Mouse (Mus musculus) intestine, postnatal 0 days (tissue): ENCODE measurements around the gene Wwc1. TPM values are rescaled to one million over a fixed set of nuclear protein-coding genes. Genes with fewer than 3 reads are reported as not detected.

Source experiments
- ATAC-seq: fragments of 200-750 bp; cut with Nextera tagmentation; 2 replicates; pipeline ENCODE4 v1.8.0; 2017; ENCODE audit warnings: mild to moderate bottlenecking, moderate TSS enrichment, moderate library complexity
- H3K27ac ChIP-seq: fragments of 300-500 bp; sonication (generic); 2 replicates; pipeline ENCODE4 v1.5.1; 2014; ENCODE audit warnings: mild to moderate bottlenecking, low read depth, low read length, moderate library complexity
- H3K27me3 ChIP-seq: fragments of 300-500 bp; sonication (generic); replicated peaks from 2 replicates; pipeline ENCODE4 v1.6.1; 2014; ENCODE audit warnings: low read length, mixed read lengths; ENCODE audit not compliant: control insufficient read depth, insufficient read depth
- H3K36me3 ChIP-seq: fragments of 300-500 bp; sonication (generic); 2 replicates; pipeline ENCODE4 v1.6.1; 2014; ENCODE audit warnings: mild to moderate bottlenecking, moderate library complexity; ENCODE audit not compliant: control insufficient read depth, insufficient read depth
- H3K4me1 ChIP-seq: fragments of 300-500 bp; sonication (generic); replicated peaks from 2 replicates; pipeline ENCODE4 v1.6.1; 2014; ENCODE audit warnings: antibody characterized with exemption, low read length, mixed read lengths; ENCODE audit not compliant: control insufficient read depth, insufficient read depth
- H3K4me2 ChIP-seq: fragments of 300-500 bp; sonication (generic); replicated peaks from 2 replicates; pipeline ENCODE4 v1.6.1; 2014; ENCODE audit warnings: low read depth, mild to moderate bottlenecking, moderate library complexity
- H3K4me3 ChIP-seq: fragments of 300-500 bp; sonication (generic); 2 replicates; pipeline ENCODE4 v1.5.1; 2014; ENCODE audit warnings: low read depth, low read length
- H3K9ac ChIP-seq: fragments of 300-500 bp; sonication (generic); 2 replicates; pipeline ENCODE4 v1.6.1; 2014; ENCODE audit warnings: mild to moderate bottlenecking, low read depth, low read length
- H3K9me3 ChIP-seq: fragments of 300-500 bp; sonication (generic); 2 replicates; pipeline ENCODE4 v1.6.1; 2016; ENCODE audit warnings: mixed run types; ENCODE audit not compliant: control insufficient read depth
- CTCF ChIP-seq: sonication (generic); IDR thresholded peaks from 2 replicates; pipeline ENCODE4 v1.5.1; 2016; ENCODE audit warnings: low read depth, mild to moderate bottlenecking, control low read depth, antibody characterized with exemption, moderate library complexity
- WGBS: fragments of 180-500 bp; shearing (Covaris S2); extraction: QIAGEN DNeasy Blood & Tissue Kit; methylation state at CpG from one replicate; pipeline ENCODE4 v1.1.7; 2014; 5-methylcytosine and 5-hydroxymethylcytosine counted together
- polyA plus RNA-seq: library from polyadenylated mRNA; unstranded; fragments of >200 nt; fragmentation: Nextera tagmentation; extraction: Ambion mirVana; gene quantifications from 2 replicates; pipeline ENCODE4 v1.2.1, GENCODE M21; 2015

Wwc1 gene
- polyA plus RNA-seq, 1 experiment from 2014 or later = 16.1 TPM

DNA sequence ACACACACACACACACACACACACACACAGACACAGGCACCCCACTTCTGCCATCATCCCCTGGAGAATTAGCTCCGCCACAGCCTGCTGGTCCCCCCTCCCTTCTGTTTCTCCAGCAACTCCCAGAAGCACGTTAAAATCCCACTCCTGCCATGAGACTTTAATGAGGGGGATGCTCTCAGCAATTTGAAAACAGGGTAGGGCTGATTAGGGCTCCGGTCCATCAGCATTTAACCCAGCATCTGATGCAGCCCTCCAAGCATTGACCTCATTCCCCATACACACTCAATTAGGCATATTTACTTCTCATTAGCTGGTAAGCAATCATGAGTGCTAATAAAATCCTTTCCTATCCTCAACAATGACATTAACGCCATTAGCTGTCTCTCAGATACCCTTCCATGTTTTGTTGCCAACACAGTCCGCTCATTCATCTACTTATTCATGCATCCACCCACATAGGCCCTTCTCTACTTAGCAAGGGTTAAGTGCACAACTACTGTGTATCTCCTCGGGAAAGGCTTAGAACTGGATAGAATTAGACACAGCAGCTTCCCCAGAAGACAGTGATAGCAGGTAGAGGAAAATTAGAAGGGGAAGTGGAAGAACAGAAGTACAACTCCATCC lies 66.8 kb downstream of the Wwc1 start:
- no peak overlapping the region for H3K4me3 ChIP-seq
- peaks cover 16% of the 10 kb centered on the region for H3K36me3 ChIP-seq
- WGBS = 80% methylated on average over 6 of the region's 6 CpGs
- no peaks in the 10 kb centered on the region for H3K9me3 ChIP-seq
- no peaks in the 10 kb centered on the region; the same call in 1 of the 2 replicates for H3K4me1 ChIP-seq
- H3K27me3 ChIP-seq = no peaks in the 10 kb centered on the region
- H3K27ac ChIP-seq = no peak overlapping the region
- no peak for ATAC-seq
- H3K4me2 ChIP-seq = no peak overlapping the region
- no peak overlapping the region for H3K9ac ChIP-seq
- TF ChIP-seq CTCF = no peak

DNA sequence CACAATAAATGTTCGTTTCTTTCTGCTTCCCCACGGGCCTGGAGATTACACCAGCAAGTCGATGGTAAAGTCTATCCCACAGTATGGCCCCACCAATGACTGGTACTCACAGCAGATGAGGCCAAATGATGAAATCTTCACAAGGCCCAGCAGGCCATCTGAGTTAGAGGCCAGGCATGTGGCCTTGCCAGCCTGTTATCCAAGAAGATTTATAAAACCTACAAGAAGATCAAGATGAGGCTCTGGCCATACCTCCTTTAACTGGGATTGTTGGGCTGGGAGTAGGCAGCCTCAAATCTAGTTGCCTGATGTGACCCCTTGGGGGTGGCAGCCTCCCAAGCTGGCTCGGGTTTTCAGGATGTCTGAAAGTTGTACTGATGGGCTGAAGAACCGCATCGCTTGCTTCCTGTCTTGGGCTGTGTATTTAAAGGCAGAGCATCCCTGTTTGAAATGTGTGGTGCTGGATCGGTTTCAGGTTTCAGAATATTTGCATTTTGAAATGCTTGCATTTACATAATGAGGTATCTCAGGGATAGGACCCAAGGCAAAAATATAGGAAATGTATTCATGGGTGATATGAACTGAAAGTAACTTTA lies 75.3 kb downstream of the Wwc1 start:
- TF ChIP-seq CTCF = no peak
- Histone ChIP-seq H3K4me2 (no peak overlapping the region), H3K9ac (no peak overlapping the region), H3K27me3 (no peaks in the 10 kb centered on the region), H3K36me3 (peaks cover 19% of the 10 kb centered on the region), H3K27ac (no peak overlapping the region), H3K9me3 (no peaks in the 10 kb centered on the region), H3K4me1 (no peaks in the 10 kb centered on the region), H3K4me3 (no peak overlapping the region)
- no peak for ATAC-seq
- WGBS = 75% methylated on average over 7 of the region's 7 CpGs

DNA sequence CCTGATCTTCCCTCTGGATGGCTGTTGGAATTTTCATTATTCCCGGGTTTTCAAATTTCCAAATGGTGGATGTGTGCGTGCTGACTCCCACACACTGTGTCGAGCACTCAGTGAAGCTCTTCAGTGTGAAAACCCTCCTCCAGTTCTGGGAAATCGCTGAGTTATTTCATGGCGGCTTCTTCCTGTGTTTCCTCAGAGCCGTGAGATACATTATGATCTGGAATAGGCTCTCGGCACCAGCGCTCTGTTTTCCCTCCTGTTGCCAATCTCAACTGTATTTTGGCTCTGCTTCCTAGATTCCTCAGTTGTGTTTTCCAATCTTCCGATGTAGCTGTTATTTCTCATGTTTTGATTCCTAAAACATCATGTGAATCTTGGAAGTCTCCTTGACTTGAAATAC lies 77.2 kb downstream of the Wwc1 start:
- H3K4me2 ChIP-seq = no peak overlapping the region
- ATAC-seq = no peak
- H3K27ac ChIP-seq = no peak overlapping the region
- H3K4me1 ChIP-seq = no peaks in the 10 kb centered on the region
- WGBS = 81% methylated on average over 9 of the region's 9 CpGs
- H3K36me3 ChIP-seq = peaks cover 4% of the 10 kb centered on the region; the same call in 1 of the 2 replicates
- no peaks in the 10 kb centered on the region for H3K27me3 ChIP-seq
- no peak for TF ChIP-seq CTCF
- H3K9me3 ChIP-seq = no peaks in the 10 kb centered on the region
- H3K4me3 ChIP-seq = no peak overlapping the region
- H3K9ac ChIP-seq = no peak overlapping the region

DNA sequence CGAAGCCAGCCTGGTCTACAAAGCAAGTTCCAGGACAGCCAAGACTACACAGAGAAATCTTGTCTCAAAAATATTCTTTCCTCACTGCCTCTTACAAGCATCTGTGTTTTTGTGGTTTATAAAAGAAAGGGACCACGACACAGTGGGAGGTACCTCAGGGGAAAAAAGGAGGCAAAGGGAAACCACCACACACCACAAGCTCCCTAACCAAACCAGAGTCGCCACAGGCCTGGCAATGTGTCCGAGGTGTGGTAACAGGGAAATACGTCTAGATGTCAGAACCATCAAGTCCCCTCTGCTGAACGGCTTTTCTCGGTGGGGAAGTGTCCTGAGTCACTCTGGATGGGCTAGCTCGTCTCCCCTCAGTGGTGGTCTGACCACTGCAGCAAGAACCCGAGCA lies 80.4 kb downstream of the Wwc1 start:
- 72% methylated on average over 9 of the region's 9 CpGs for WGBS
- H3K27ac ChIP-seq = no peak overlapping the region
- no peaks in the 10 kb centered on the region for H3K9me3 ChIP-seq
- no peak overlapping the region for H3K9ac ChIP-seq
- H3K4me1 ChIP-seq = no peaks in the 10 kb centered on the region
- TF ChIP-seq CTCF = no peak
- peaks cover 8% of the 10 kb centered on the region; the same call in 1 of the 2 replicates for H3K36me3 ChIP-seq
- H3K4me3 ChIP-seq = no peak overlapping the region
- ATAC-seq = no peak
- no peaks in the 10 kb centered on the region for H3K27me3 ChIP-seq
- no peak overlapping the region for H3K4me2 ChIP-seq

DNA sequence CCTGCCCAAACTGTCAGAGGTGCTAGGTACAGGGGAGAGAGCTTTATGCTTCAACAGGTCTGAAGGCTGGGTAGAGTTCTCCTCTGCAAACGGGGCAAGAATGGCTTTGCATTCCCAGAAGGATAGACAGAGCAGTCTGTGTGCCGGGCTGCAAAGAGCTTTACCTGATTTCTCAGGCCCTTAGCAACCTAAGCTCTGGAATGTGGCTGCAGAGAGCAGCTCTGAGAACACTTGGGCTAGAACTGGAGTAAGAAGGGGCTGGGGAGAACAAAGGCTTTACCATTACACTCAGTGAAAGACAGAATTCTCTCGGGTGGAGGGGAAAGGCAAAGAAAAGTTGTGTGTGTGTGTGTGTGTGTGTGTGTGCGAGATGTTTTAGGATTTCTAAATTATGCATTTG lies 86.9 kb downstream of the Wwc1 start:
- no peak for ATAC-seq
- H3K36me3 ChIP-seq = peaks cover 23% of the 10 kb centered on the region; the same call in 1 of the 2 replicates
- no peak overlapping the region for H3K4me2 ChIP-seq
- no peaks in the 10 kb centered on the region for H3K9me3 ChIP-seq
- no peak overlapping the region for H3K27ac ChIP-seq
- no peaks in the 10 kb centered on the region for H3K27me3 ChIP-seq
- no peak overlapping the region for H3K4me3 ChIP-seq
- no peak overlapping the region for H3K9ac ChIP-seq
- 59% methylated on average over 4 of the region's 4 CpGs for WGBS
- no peak for TF ChIP-seq CTCF
- no peaks in the 10 kb centered on the region for H3K4me1 ChIP-seq

DNA sequence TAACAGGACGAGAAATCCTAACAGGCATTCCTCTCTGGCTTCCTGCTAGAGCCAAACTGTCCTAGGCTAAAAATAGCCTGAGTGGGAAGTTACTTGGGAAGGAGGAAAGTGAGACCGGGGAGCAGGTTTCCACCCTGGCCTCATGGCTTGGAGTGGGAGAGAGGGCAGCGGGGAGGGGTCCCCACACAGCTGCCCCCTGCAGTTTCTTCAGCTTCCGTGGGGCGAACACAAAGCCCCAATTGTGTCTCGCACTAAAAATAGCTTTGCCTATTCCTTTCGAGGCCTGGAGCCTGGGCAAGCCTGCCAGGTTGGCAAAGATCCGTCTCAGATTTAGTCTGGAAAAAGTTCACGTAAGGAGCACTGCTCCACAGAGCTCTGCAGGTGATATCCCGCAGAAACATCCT lies 87.3 kb downstream of the Wwc1 start:
- Histone ChIP-seq H3K4me2 (no peak overlapping the region), H3K4me3 (no peak overlapping the region), H3K9me3 (no peaks in the 10 kb centered on the region), H3K27me3 (no peaks in the 10 kb centered on the region), H3K4me1 (no peaks in the 10 kb centered on the region), H3K36me3 (peaks cover 24% of the 10 kb centered on the region; the same call in 1 of the 2 replicates), H3K9ac (no peak overlapping the region), H3K27ac (no peak overlapping the region)
- WGBS = 63% methylated on average over 10 of the region's 10 CpGs
- ATAC-seq = no peak
- TF ChIP-seq CTCF = no peak
